Mouse (Mus musculus) forebrain, embryonic 16.5 days (tissue): Measurements from ENCODE around the gene Gga1. TPM values are rescaled to one million over a fixed set of nuclear protein-coding genes. Genes with fewer than 3 reads are reported as not detected.

Experiments
- ATAC-seq: fragments of 200-750 bp; cut with Nextera tagmentation; 2 replicates; pipeline ENCODE4 v1.8.0; 2017; ENCODE audit warnings: mild to moderate bottlenecking, moderate library complexity
- H3K27ac ChIP-seq: fragments of 300-500 bp; sonication (generic); 2 replicates; pipeline ENCODE4 v1.5.1; 2014; ENCODE audit warnings: low read length, control low read depth
- H3K27me3 ChIP-seq: fragments of 300-500 bp; sonication (generic); replicated peaks from 2 replicates; pipeline ENCODE4 v1.6.1; 2014; ENCODE audit warnings: low read length; ENCODE audit not compliant: control insufficient read depth, insufficient read depth
- H3K36me3 ChIP-seq: fragments of 300-500 bp; sonication (generic); 2 replicates; pipeline ENCODE4 v1.6.1; 2014; ENCODE audit not compliant: control insufficient read depth, insufficient read depth
- H3K4me1 ChIP-seq: fragments of 300-500 bp; sonication (generic); replicated peaks from 2 replicates; pipeline ENCODE4 v1.6.1; 2014; ENCODE audit warnings: low read length; ENCODE audit not compliant: control insufficient read depth, insufficient read depth
- H3K4me2 ChIP-seq: fragments of 300-500 bp; sonication (generic); 2 replicates; pipeline ENCODE4 v1.6.1; 2014; ENCODE audit warnings: mild to moderate bottlenecking, low read length, control low read depth
- H3K4me3 ChIP-seq: fragments of 300-500 bp; sonication (generic); replicated peaks from 2 replicates; pipeline ENCODE4 v1.5.1; 2014; ENCODE audit warnings: mild to moderate bottlenecking, low read length, control low read depth
- H3K9ac ChIP-seq: fragments of 300-500 bp; sonication (generic); replicated peaks from 2 replicates; pipeline ENCODE4 v1.6.1; 2014; ENCODE audit warnings: low read depth, low read length, control low read depth
- H3K9me3 ChIP-seq: fragments of 300-500 bp; sonication (generic); 2 replicates; pipeline ENCODE4 v1.6.1; 2016; ENCODE audit warnings: low read length; ENCODE audit not compliant: control insufficient read depth
- WGBS: fragments of 180-500 bp; shearing (Covaris S2); extraction: QIAGEN DNeasy Blood & Tissue Kit; methylation state at CpG from one replicate; pipeline ENCODE4 v1.1.7; 2014; 5-methylcytosine and 5-hydroxymethylcytosine counted together
- microRNA-seq: library from miRNA; unstranded; fragments of <30 nt; microRNA quantifications from one replicate; pipeline ENCODE4, GENCODE M21; 2017
- polyA plus RNA-seq: library from polyadenylated mRNA; unstranded; fragments of >200 nt; fragmentation: Nextera tagmentation; extraction: Ambion mirVana; gene quantifications from 2 replicates; pipeline ENCODE4 v1.2.1, GENCODE M21; 2015

Gene Gga1
- polyA plus RNA-seq, 1 experiment from 2014 or later, result 67.4 TPM

DNA sequence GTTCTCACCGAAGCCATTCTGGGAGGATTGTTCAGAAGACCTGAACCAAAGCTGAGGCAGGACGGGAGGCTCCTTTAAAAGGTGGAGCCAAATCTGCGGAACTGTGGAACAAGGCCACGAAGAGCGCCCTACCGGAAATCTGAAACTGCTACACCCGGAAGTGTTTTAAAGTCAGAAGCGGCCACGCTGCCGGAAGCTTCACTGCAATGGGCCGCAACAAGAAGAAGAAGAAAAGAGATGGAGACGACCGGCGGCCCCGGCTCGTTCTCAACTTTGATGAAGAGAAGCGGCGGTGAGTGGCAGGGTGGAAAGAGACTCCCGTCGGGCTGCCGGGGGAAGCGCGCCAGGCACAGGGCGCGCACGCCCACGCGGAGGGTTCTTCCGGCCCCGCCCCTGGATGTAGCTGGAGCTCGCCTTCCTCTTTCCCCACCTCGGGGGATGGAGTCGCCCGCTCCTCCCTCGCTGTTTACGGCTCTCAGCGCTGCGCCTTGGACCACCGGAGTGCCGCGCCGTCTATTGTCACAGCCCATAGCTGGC is 57.9 kb downstream of the Gga1 start, which contains the start of gene Nol12:
Nol12 (plus strand) TSS at position 150 of the 537 bp plus-strand sequence.
- H3K4me2 ChIP-seq, result peak within 1 kb of the TSS; percentile 88
- peak within 1 kb of the TSS; percentile 79 for H3K9ac ChIP-seq
- peaks cover 10% of the 10 kb centered on the region for H3K4me1 ChIP-seq
- ATAC-seq, result peak; percentile 95
- no peaks in the 10 kb centered on the region for H3K9me3 ChIP-seq
- peak within 1 kb of the TSS; percentile 75 for H3K4me3 ChIP-seq
- H3K27ac ChIP-seq, result peak within 1 kb of the TSS; percentile 83
- no peaks in the 10 kb centered on the region for H3K27me3 ChIP-seq
- H3K36me3 ChIP-seq, result peaks cover under 1% of the 10 kb centered on the region; the same call in 1 of the 2 replicates
- under 1% methylated on average over 38 of the region's 42 CpGs for WGBS

DNA sequence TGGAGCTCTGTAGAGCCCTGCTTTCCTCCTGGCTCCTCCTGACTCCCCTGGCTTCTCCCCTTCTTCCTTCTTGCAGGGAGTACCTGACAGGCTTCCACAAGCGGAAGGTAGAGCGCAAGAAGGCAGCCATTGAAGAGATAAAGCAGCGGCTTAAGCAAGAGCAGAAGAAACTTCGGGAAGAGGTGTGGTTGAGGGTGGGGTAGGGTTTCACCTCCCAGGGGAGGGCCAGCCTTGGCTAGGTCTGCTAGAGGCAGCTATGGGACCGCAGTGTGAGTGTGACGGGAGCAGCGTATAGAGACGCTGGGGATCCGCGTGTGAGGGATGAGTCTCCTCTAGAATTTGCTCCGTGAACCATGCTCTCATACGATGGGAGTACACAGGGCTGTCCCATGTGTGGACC is 59.4 kb downstream of the Gga1 start:
- peaks cover 10% of the 10 kb centered on the region for H3K4me1 ChIP-seq
- ATAC-seq, result no peak
- no peaks in the 10 kb centered on the region for H3K27me3 ChIP-seq
- no peak overlapping the region for H3K27ac ChIP-seq
- no peak overlapping the region for H3K4me3 ChIP-seq
- WGBS, result 93% methylated on average over 12 of the region's 12 CpGs
- no peak overlapping the region for H3K9ac ChIP-seq
- H3K9me3 ChIP-seq, result no peaks in the 10 kb centered on the region
- H3K36me3 ChIP-seq, result peaks cover 11% of the 10 kb centered on the region
- no peak overlapping the region for H3K4me2 ChIP-seq

DNA sequence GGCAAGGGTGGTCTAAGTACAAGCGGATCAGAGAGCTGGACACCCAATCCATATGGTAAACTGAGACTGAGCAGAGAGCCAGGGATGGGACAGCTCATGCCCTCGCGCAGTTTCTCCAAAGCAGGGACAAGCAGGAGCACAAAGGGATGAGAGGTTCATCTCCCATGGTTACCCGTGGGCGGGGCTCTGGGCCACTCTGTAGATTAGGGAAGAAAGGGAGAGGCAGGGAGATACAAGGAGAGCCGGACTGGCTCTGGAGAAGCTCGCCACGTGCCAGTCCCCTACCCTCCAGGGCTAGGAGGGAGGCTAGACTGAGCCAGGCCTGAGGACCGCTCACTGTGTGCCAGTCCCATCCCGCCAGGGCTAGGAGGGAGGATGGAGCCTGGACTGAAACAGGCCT is 60.3 kb downstream of the Gga1 start:
- Histone ChIP-seq H3K9me3 (no peaks in the 10 kb centered on the region), H3K36me3 (peaks cover 13% of the 10 kb centered on the region), H3K27ac (no peak overlapping the region), H3K4me1 (peaks cover 10% of the 10 kb centered on the region), H3K9ac (no peak overlapping the region), H3K4me3 (no peak overlapping the region), H3K27me3 (no peaks in the 10 kb centered on the region), H3K4me2 (no peak overlapping the region)
- ATAC-seq, result no peak
- WGBS, result 88% methylated on average over 10 of the region's 10 CpGs

DNA sequence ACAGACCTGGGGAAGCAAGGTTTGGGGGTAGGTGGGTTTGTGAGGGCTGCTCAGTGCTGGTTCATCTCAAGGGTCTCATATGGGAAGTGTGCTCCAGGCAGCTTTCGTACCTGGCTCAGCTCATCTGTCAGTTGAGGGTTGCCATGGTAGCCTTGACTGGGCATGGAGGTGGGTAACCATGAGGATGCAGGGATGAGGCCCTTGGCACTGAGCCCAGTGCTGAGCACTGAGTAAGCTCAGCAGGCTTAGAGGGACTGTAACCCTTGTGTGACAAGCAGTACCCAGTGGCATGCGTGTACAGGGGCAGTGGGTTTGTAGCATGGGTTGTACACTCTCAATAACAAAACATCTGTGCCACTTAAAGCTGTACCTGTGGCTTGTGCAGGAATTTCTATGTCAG is 61.0 kb downstream of the Gga1 start:
- H3K9me3 ChIP-seq, result no peaks in the 10 kb centered on the region
- no peaks in the 10 kb centered on the region for H3K27me3 ChIP-seq
- no peak overlapping the region for H3K4me3 ChIP-seq
- ATAC-seq, result no peak
- no peak overlapping the region for H3K27ac ChIP-seq
- H3K36me3 ChIP-seq, result peaks cover 13% of the 10 kb centered on the region
- 75% methylated on average over 2 of the region's 2 CpGs for WGBS
- H3K9ac ChIP-seq, result no peak overlapping the region
- H3K4me1 ChIP-seq, result peaks cover 14% of the 10 kb centered on the region
- no peak overlapping the region for H3K4me2 ChIP-seq

DNA sequence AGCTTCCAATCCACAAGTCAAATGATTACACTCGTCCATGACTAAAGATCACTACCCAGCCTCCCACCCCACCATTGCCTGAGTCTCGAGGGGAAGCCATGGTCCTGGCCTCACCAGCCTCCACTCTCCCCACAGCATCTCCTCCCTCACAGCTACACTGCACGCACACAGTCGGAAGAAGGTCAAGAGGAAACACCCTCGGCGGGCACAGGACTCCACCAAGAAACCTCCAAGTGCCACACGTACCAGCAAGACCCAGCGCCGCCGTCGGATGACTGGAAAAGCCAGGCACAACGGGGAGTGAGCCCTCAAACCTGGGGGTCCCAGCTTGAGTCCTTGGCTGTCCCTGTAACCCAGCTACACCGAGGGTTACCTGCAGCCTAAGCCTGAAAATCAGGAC is 63.3 kb downstream of the Gga1 start:
- Histone ChIP-seq H3K4me2 (no peak overlapping the region), H3K9ac (no peak overlapping the region), H3K9me3 (no peaks in the 10 kb centered on the region), H3K4me3 (no peak overlapping the region), H3K4me1 (peaks cover 13% of the 10 kb centered on the region), H3K36me3 (peaks cover 13% of the 10 kb centered on the region), H3K27ac (no peak overlapping the region), H3K27me3 (no peaks in the 10 kb centered on the region)
- 96% methylated on average over 13 of the region's 13 CpGs for WGBS
- ATAC-seq, result no peak

DNA sequence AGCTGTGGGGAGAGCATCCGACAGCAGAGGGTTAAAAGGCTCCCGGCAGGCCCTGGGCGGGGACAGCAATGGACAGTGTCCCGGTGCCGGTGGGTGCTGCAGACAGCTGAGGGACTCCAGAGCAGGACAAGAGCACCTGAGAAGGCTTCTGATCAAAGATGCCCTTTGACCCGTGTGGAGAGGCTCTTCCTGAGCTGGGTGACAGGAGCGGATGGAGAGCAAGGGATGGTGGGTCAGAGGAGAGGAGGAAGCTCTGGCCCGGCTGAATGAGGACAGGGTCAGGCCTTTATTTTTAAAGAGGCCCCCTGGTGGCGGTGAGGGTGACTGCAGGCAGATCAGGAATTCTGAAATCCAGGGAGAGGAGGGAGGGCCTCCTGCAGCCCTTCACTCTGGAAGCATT is 65.7 kb downstream of the Gga1 start:
- no peak overlapping the region for H3K4me3 ChIP-seq
- H3K4me1 ChIP-seq, result peaks cover 8% of the 10 kb centered on the region
- H3K36me3 ChIP-seq, result peaks cover 13% of the 10 kb centered on the region
- peak overlapping the region; percentile 12; the same call in 1 of the 2 replicates for H3K4me2 ChIP-seq
- H3K27me3 ChIP-seq, result no peaks in the 10 kb centered on the region
- no peak overlapping the region for H3K27ac ChIP-seq
- H3K9ac ChIP-seq, result no peak overlapping the region; the same call in 1 of the 2 replicates
- WGBS, result 7% methylated on average over 9 of the region's 9 CpGs
- H3K9me3 ChIP-seq, result no peaks in the 10 kb centered on the region
- ATAC-seq, result peak; percentile 30; the same call in 1 of the 2 replicates

Small RNA genes lying within 50 kb of the gene (microRNA-seq; reads per million reads assigned to microRNA genes)
- gene Mir6955, result not detected

Other genes with a start within 250 kb of the Gga1 start
- 6.4 and 8.2 TPM in 2 replicates for gene Elfn2, start 158.4 kb upstream of the Gga1 start, polyA plus RNA-seq
- 58.1 and 67.0 TPM in 2 replicates for gene Mfng, start 103.7 kb upstream of the Gga1 start, polyA plus RNA-seq
- 1.3 and 1.4 TPM in 2 replicates for gene Card10, start 74.1 kb upstream of the Gga1 start, polyA plus RNA-seq
- 9.7 and 11.0 TPM in 2 replicates for gene Cdc42ep1, start 34.6 kb upstream of the Gga1 start, polyA plus RNA-seq
- gene Lgals2, start 21.7 kb upstream of the Gga1 start, polyA plus RNA-seq, result not detected in 2 replicates
- gene Gm49510, start 22.5 kb downstream of the Gga1 start, polyA plus RNA-seq, result 0.19 and 0.30 TPM in 2 replicates
- gene Sh3bp1, start 22.6 kb downstream of the Gga1 start, polyA plus RNA-seq, result 4.9 and 6.0 TPM in 2 replicates
- 96.4 and 102 TPM in 2 replicates for gene Pdxp, start 36.7 kb downstream of the Gga1 start, polyA plus RNA-seq
- 51.9 and 95.5 TPM in 2 replicates for gene Lgals1, start 49.5 kb downstream of the Gga1 start, polyA plus RNA-seq
- gene Nol12, start 57.7 kb downstream of the Gga1 start, polyA plus RNA-seq, result 60.4 and 64.2 TPM in 2 replicates
- gene Triobp, start 70.5 kb downstream of the Gga1 start, polyA plus RNA-seq, result 42.7 and 49.7 TPM in 2 replicates
- gene H1f0, start 151.3 kb downstream of the Gga1 start, polyA plus RNA-seq, result 403 and 441 TPM in 2 replicates
- gene Galr3, start 164.7 kb downstream of the Gga1 start, polyA plus RNA-seq, result not detected in 2 replicates
- gene Ankrd54, start 185.7 kb downstream of the Gga1 start, polyA plus RNA-seq, result 54.9 and 58.1 TPM in 2 replicates
- 188 and 205 TPM in 2 replicates for gene Eif3l, start 198.0 kb downstream of the Gga1 start, polyA plus RNA-seq
- gene Micall1, start 231.7 kb downstream of the Gga1 start, polyA plus RNA-seq, result 8.2 and 10.0 TPM in 2 replicates